ENCODE assay signal across 9 mouse cellular contexts in the genomic region with DNA sequence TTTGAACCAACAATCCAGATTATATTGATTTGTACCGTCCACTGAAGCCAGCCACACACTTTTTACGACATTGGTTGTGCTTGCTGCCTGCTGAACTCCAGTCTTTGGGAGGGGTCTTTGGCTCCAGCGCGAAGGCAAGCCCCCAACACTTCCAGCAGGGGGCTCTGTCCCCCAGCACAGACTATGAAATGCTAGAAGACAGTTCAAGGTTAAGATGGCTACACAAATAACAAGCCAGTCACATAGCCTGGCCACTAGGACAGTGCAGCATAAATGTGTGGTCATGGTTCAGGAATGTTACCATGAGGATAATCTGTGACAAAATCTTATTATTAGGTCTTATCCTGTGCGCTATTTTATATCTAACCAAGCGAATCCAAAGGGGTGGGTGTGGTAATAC.
DNase-seq lines count a peak whose midpoint lies in the region; ATAC-seq and TF ChIP-seq lines count a peak whose summit lies in the region.
"Had no signal": no experiment of that assay in that cellular context is flagged by ENCODE, and none has a peak within 500 bp of the region (broad histone marks: within the 10 kb centered on the region; RNA-seq: fewer than 3 reads in every experiment).

No protein-coding gene starts in this region.

- peak; percentile 66 for DNase-seq in left cerebral cortex, postnatal 4 days
- no peak for DNase-seq in left cerebral cortex, postnatal 25 days (ENCODE audit: low spot score in 2 of 2)
- DNase-seq in brain, embryonic 14.5 days (ENCODE audit: low read depth), result peak; percentile 67
- DNase-seq in heart, postnatal 10 days, result peak; percentile 46 to 51
- no peak for DNase-seq in right cerebral cortex, postnatal 10 days (ENCODE audit: low spot score in 2 of 2)
- DNase-seq in frontal cortex, postnatal 10 days (ENCODE audit: low spot score in 2 of 2), result no peak
- DNase-seq: liver, embryonic 13.5 days had no signal

- intact Hi-C loops in left cerebral cortex, postnatal 4 days (cut with DNase I), result no loop called here
- intact Hi-C loops in left cerebral cortex, postnatal 25 days (cut with DNase I), result no loop called here
- intact Hi-C loops in heart, postnatal 10 days (cut with DNase I), result loop anchor here (1.0 to 10.0 kb wide), 4 partner anchors 134 to 601 kb away; no protein-coding TSS in a partner anchor

- no peak for TF ChIP-seq POLR2A in brain, embryonic 14.5 days (IDR thresholded peaks at IDR 0.05; ENCODE audit: borderline replicate concordance, extremely low read depth, insufficient read depth, insufficient read length, poor library complexity, severe bottlenecking)

- peak; percentile 60; the same call in 1 of the 2 replicates for TF ChIP-seq CTCF in brain, embryonic 14.5 days (IDR thresholded peaks at IDR 0.05; ENCODE audit: borderline replicate concordance, extremely low read depth, insufficient read depth, insufficient read length)

- ATAC-seq in megakaryocyte progenitor cell, adult 5-6 weeks (replicated peaks; ENCODE audit: poor library complexity), result peak; percentile 73
- ATAC-seq in monocyte, adult 5-6 weeks (replicated peaks; ENCODE audit: insufficient number of reproducible peaks, low FRiP score, low TSS enrichment, poor library complexity, severe bottlenecking), result no peak

Comparison
In these comparisons a context has a peak if more than half of its experiments do, and no peak if none do; other contexts are left out.
1. DNase-seq: peak in left cerebral cortex, postnatal 4 days (single experiment), brain, embryonic 14.5 days (single experiment) and heart, postnatal 10 days (2 of 2); none in left cerebral cortex, postnatal 25 days (0 of 2), right cerebral cortex, postnatal 10 days (0 of 2) and frontal cortex, postnatal 10 days (0 of 2).